Mouse (Mus musculus): ENCODE results near the gene Dscam. TPM values are rescaled to one million over a fixed set of nuclear protein-coding genes. Genes with fewer than 3 reads are reported as not detected.
"Not testable (repeated sequence)": the region's sequence is repeated elsewhere in the genome, so short reads cannot be mapped to it uniquely, and the experiment has no call there.

The Dscam gene
- polyA plus RNA-seq, 3 experiments from 2014 or later: 0.79 to 2.3 (median 1.0) TPM

DNA sequence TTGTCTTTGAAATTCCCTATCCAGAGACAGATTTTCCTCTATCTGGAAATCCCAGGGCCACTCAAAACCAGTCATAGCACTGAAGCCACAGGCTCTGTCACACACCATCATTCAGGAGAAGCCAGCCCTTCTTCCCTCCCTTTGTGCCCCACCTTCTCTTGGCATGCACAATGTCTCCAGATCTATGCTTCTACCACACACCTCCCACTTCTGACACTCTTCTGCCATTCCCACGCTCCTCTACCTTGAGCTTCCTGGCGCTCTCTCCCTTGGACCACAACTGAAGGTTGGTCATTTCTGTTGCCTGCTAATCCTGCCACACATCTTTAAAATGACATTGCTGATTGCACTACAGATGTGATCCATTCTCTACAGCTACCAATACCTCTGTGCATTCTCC lies 235.8 kb downstream of the Dscam start:
- ATAC-seq: no peak

GRCm38 (mm10) chr16:96932211-96932610 lies 238.3 kb downstream of the Dscam start:
- no peak for ATAC-seq

DNA sequence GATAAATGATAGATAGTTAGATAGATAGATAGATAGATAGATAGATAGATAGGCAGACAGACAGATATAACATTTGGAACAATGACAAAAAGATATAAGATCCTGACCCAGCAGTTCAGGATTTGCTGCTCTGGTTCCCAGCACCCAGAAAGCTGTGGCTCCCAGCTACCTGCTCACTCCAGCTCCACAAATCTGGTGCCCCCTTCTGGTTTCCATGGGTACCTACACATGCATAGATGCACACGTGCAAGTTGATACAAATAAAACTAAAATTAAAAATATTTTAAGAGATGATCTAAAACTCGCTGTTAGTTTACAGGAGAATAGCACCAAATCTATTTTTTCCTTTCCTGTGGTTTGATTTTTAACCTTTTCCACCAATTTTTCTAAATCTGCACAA lies 238.8 kb downstream of the Dscam start:
- no peak for ATAC-seq

DNA sequence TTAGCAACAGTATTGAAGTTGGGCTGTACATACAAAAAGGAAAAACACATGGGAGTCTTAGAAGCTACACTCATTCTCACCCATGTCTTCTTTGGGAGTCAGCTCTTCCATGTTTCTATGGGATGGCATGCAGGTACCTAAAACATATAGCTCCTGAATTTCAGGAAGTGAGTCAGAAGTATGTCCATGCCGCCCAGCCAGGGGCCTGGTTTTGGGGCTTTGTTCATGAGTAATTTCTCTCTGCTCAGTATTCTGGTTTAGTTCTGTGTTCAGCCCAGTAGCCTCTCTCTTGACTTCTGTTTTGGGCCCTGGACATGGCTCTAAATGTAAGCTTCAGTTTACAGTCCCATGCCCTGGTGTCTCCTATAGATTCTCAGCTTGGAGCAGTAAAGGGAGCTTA lies 242.5 kb downstream of the Dscam start:
- ATAC-seq: no peak

GRCm38 (mm10) chr16:96927408-96927807 lies 243.1 kb downstream of the Dscam start:
- no peak for ATAC-seq

- ATAC-seq: no peak
Measured at GRCm38 (mm10) chr16:96926977-96927376, 243.6 kb downstream of the Dscam start.

DNA sequence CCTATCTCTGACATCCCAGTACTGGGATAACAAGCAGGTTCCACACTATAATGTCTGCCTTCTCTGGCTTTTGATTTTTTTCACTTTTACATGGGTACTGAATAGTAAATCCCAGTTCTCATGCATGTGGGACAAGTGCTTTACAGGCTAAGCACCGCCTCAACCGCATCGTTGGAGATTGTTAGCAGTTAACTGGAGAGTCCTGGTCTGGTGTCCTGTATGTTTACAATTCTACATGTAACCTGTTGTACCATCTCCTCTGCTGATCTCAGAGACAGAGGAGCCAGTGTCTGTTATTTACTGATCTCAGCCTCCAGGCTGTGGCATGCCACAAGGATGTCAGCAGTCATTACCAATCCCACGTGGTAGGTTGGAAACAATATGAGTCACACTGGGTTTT lies 246.6 kb downstream of the Dscam start:
- no peak for ATAC-seq

DNA sequence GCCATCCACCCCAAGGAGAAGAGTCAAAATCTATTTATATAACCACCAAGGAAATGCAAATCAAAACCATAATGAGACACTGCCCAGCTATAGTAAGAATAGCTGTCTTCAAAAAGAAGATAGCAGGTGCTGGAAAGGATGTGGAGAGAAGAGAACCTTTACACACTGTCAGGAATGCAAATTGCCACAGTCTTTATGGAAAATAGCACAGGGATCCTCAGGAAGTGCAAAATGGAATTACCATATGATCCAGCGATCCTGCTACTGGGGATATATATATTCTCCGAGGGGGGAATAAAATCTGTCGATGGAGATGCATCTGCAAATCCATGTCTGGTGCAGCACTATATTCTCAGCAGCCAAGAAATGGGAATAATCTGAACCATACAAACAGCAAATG lies 256.1 kb downstream of the Dscam start:
- ATAC-seq: no peak

GRCm38 (mm10) chr16:96912836-96913235 lies 257.7 kb downstream of the Dscam start:
- no peak for ATAC-seq

DNA sequence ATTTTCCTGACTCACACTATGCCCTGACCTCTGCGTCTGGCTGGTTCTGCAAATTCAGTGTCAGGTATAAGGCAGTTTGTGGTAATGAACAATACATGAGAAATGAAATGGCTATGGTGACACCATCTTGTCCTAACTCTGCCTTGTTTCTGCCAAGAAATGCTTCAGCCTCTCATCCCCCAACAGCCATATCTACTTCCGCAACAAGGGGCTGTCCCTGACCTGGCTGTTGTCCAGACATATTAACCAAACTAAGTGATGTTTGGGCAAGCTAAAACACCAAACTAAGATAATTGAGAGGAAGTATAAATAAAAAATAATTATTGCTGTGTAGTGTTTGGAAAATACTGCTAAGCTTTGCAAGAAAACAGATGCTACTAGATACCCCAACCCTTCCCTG lies 258.4 kb downstream of the Dscam start:
- ATAC-seq: no peak

DNA sequence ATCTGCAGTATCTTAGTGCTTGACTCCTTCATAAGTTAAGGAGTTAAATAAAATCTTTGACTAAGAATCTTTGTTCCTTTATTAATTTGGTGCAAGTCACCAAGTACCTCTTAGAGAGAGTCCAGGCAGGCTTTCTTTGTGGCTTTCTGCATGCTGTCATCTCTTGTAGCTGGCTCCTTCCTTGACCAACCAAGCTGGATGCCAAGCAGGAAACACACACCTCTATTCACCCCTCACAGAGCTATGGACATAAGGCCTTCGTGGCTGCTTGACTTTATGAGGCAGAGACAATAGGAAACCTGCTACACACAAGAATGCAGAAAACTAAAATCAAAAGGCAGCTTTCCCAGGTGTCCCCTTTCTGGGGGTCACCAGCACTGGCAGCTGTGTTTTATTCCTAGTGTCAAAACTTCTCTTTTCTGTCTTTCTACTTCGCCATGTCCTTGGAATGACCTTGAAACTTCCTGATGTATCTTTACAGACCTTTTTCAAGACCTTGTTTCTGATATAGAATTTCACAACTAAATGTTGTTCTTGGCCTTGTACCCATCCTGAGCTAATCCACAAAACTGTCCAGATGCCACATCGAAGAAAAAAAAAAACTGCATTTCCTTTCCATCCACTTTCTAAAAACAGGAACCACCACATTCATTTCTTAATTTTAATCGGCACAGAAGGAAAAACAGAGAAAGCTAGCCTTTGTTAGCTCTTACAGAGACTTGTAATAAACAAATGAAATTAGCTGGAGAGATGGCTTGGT lies 260.0 kb downstream of the Dscam start:
- ATAC-seq: no peak

GRCm38 (mm10) chr16:96907818-96908217 lies 262.7 kb downstream of the Dscam start:
- ATAC-seq: no peak

GRCm38 (mm10) chr16:96907081-96907480 lies 263.5 kb downstream of the Dscam start:
- ATAC-seq: no peak

GRCm38 (mm10) chr16:96906630-96907029 lies 263.9 kb downstream of the Dscam start:
- no peak for ATAC-seq

DNA sequence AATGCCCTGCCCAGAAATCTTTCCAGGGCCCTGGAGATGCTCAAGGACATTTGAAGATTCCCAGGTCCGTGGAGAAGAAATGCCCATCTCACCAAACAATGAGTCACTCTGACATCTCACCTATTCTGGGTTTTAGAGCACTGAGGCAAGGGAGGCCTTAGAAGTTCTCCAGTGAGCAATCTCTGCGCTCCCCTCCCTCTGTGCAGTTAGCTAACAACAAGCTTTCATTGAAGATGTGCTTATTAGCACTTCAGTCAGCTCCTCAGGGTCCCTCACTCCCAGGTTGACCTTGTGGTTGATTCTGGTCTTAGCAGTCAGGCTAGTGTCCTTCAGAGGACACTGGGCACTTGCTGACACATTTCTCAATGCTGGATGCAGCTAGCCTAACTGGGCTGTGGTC lies 265.8 kb downstream of the Dscam start:
- no peak for ATAC-seq

- no peak for ATAC-seq
Measured at GRCm38 (mm10) chr16:96904359-96904758, 266.2 kb downstream of the Dscam start.

DNA sequence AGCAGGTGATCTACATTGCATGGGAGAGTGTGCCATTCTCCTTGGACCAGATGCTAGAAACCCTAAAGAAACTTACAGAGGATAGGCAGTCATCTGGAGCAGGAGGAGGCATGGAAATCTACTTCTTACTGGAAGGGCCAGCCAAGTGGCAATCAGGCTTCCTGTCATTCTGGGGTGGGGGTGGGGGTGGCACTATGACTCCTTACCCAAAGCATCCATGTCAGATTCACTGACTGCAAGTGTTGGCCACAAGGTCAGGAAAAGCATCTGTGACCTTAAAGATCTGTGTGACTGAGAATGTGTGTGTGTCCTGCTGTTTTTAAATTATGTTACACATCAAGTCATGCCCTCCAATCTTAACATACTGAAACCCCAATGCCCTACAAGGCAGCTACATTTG lies 268.0 kb downstream of the Dscam start:
- no peak for ATAC-seq

- no peak for ATAC-seq
Measured at GRCm38 (mm10) chr16:96901234-96902014, 269.1 kb downstream of the Dscam start.

- ATAC-seq: no peak
Measured at GRCm38 (mm10) chr16:96899329-96899728, 271.2 kb downstream of the Dscam start.

DNA sequence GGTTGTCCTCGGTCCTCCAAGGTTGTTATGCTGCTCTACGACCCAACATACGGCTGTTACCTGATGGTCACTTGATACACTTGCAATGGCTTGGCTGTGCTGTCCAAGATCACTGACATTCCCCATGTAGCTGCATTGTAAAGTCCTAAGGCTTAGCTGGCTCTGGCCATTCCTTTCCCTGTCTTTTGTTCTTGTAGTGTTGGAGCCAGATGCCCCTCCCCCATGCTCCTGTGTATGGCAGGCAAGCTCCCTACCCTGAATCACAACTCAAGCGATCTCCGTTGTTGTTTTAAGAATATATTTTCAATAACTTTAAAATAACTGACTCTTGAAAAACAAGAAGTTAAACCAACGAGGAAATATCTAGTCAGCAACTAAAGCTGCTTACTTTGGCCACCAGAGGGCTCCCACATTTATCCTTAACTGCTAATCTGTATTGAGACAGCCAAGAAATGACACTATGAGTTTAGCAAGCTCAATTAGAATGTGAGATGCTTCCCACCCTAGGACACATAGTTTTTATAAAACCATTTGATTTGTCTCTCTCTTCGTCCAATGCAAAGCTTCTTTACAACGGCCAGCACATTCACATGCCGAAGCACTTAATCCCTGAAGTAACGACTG lies 273.9 kb downstream of the Dscam start:
- ATAC-seq: peak; percentile 41

GRCm38 (mm10) chr16:96888036-96888435 lies 282.5 kb downstream of the Dscam start:
- ATAC-seq: no peak

DNA sequence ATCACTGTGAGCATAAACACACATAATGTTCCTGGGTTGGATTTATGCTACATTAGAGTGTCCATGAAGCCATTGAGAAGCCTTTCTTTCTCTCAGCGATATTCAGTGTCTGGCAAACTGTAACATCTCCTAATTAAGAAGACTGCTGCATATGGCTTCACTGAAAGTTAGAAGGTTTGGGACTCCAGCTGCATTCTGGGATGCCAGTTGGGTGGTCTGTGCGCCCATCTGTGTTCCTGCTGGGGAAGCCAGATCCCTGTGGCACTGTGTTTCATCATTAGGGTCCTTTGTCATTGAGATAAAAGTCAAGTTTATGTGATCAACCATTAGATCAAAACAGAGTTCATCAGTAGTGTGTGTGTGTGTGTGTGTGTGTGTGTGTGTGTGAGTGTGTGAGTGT lies 284.7 kb downstream of the Dscam start:
- ATAC-seq: no peak

GRCm38 (mm10) chr16:96884590-96884989 lies 286.0 kb downstream of the Dscam start:
- ATAC-seq: not testable (repeated sequence)

DNA sequence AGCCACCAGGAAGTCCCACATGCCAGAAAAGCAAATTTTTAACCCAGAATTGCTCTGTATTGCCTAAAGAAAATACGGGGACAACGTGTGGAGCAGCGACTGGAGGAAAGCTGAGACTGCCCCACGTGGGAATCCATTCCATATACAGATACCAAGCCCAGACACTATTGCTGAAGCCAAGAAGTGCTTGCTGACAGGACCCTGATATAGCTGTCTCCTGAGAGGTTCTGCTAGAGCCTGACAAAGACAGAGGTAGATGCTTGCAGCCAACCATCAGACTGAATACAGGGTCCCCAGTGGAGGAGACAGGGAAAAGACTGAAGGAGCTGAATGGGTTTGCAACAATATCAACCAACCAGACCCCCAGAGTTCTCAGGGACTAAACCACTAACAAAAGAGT lies 293.3 kb downstream of the Dscam start:
- no peak for ATAC-seq

All from inflammation-experienced regulatory T-cells, adult 6 months (primary cell).